Mouse (Mus musculus): ENCODE results near the gene Serpinh1. TPM values are rescaled to one million over a fixed set of nuclear protein-coding genes. Genes with fewer than 3 reads are reported as not detected.

Serpinh1 gene
- polyA plus RNA-seq (2015; fragmentation: Nextera tagmentation; extraction: Ambion mirVana) = 1,021 and 1,056 TPM in 2 replicates

DNA sequence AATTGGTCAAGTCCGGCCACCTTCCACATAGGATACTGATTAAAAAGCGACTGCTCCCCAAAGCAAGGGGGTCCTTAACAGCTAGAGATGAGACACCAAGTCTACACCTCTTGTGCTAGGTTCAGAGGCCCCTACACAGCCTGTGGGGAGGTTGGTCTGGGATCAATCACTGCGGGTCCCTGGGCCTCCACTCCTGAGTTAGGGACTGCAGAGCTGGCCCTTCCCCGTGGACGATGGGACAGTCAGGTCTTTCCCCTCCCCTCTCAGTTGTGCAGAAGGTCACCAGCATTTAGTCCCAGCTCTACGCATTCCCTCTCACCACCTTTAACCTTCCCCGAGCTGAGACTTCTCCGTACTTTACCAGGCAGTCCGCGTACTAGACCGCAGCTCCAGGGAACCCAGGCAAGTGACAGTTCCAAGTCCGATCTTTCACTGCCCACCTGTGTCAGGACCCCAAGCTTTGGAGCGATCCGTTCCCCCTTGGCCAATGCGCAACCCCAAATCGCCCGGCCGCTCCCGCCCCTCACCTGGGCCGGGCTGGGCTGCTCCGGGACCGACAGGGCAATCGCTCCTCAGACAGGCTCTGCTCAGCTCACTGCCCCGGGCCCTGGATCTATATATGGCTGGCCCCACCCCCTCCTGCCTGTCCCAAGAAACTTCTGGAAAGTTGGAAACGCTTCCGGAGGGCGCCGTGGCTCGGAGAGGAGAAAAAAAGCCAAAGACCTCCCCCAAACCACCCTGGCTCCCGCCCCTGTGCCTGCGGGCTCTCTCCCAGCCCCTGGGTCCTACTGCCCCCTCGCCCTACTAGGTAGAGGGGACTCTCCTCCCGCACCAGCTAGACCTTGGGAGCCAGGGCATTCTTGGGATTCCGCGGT, at the start of gene Serpinh1:
TSS of gene Serpinh1 (minus strand) at position 714 of the 875 bp plus-strand sequence.
- H3K4me1 ChIP-seq (replicated peaks) = peaks cover 61% of the 10 kb centered on the region
- H3K4me2 ChIP-seq (replicated peaks) = peak within 1 kb of the TSS; percentile 70
- H3K27me3 ChIP-seq (replicated peaks) = no peaks in the 10 kb centered on the region
- peaks cover 14% of the 10 kb centered on the region for H3K36me3 ChIP-seq
- ATAC-seq = peak; percentile 83
- H3K27ac ChIP-seq = peak within 1 kb of the TSS; percentile 88
- peak within 1 kb of the TSS; percentile 77 for H3K9ac ChIP-seq
- no peaks in the 10 kb centered on the region for H3K9me3 ChIP-seq
- H3K4me3 ChIP-seq (replicated peaks) = peak within 1 kb of the TSS; percentile 64
- WGBS = under 1% methylated on average over 35 of the region's 35 CpGs

DNA sequence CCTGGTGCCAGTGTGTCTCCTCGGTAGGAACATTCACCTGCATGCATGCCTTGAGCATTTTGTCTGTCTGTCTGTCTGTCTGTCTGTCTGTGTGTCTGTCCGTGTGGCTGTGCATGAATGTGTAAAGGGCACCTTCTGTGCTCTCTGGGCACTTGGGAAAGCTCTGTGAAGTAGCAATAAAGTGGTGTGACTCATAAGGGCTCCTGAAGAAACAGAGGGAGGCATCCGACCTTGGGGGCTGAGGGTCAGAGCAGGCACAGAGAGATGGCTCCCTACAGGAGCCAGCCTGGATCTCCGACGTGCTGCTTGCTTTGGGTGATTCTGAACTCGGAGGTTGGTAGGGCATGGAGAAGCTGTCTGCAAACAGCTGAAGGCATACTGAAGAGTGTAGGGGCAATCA, 49.4 kb upstream of the Serpinh1 start:
- no peaks in the 10 kb centered on the region for H3K27me3 ChIP-seq (replicated peaks)
- no peak overlapping the region for H3K4me2 ChIP-seq (replicated peaks)
- H3K9me3 ChIP-seq = no peaks in the 10 kb centered on the region
- WGBS = 66% methylated on average over 6 of the region's 6 CpGs
- no peak overlapping the region for H3K9ac ChIP-seq
- peaks cover 25% of the 10 kb centered on the region for H3K4me1 ChIP-seq (replicated peaks)
- no peak overlapping the region for H3K4me3 ChIP-seq (replicated peaks)
- peak; percentile 48; the same call in 1 of the 2 replicates for ATAC-seq
- no peak overlapping the region for H3K27ac ChIP-seq
- H3K36me3 ChIP-seq = no peaks in the 10 kb centered on the region

DNA sequence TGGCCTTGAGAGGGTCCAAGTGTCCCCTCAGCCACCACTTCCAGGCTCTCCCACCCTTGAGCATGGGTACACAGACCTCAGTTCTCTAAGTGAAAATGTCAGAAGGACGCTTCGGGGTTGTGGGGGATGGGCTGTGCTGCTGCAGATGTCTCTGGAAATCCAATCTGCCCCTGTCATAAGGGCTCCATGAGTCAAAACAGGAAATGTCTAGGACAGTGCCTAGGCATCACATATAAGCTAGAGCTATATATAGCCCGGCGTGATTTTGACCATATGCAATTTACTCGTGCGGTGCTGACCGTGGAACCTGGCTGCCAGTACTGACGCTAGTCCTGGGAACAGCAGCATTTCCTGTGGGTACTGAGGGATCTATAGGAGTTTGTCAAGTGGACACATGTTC, 48.3 kb upstream of the Serpinh1 start:
- H3K4me1 ChIP-seq (replicated peaks) = peaks cover 32% of the 10 kb centered on the region
- no peak for ATAC-seq
- no peaks in the 10 kb centered on the region for H3K9me3 ChIP-seq
- H3K9ac ChIP-seq = no peak overlapping the region
- no peak overlapping the region for H3K4me3 ChIP-seq (replicated peaks)
- 47% methylated on average over 8 of the region's 8 CpGs for WGBS
- no peaks in the 10 kb centered on the region for H3K27me3 ChIP-seq (replicated peaks)
- H3K27ac ChIP-seq = 0 out of 2 replicates have a peak overlapping the region, but pooled peaks have one; percentile 13
- no peaks in the 10 kb centered on the region for H3K36me3 ChIP-seq
- no peak overlapping the region for H3K4me2 ChIP-seq (replicated peaks)

DNA sequence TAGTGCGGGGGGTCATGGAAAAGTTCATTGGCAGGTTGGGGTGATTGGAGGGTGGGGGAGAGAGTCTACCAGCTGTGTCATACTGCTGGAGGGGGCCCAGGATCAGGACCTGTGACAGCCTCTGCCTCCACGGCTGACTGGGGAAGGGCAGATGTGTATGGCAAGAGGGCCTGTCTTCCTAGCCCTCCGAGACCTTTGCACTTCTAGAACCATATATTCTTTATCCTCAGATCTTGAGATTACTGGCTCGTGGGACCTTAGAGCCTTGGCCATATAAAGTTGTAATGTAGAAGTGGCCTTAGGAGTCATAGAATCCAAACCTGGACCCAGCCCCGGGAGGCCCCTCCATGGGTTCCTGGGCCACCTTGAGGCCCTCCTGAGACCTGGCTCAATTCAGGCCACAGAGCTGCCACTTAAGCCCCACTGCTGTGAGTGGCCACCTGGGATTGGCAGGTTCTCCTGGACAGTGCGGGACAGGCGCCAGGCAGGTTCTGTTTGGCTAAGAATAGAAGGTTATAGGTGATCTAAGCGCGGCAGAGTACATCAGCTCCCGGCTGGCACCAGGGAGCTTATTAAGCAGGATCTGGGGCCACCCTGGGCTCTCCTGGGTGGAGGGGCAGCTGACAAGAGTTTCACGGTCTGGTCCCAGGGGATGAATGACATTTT, 44.1 kb upstream of the Serpinh1 start:
- Histone ChIP-seq H3K36me3 (no peaks in the 10 kb centered on the region), H3K9ac (no peak overlapping the region), H3K9me3 (no peaks in the 10 kb centered on the region), H3K4me1 (replicated peaks) (peaks cover 27% of the 10 kb centered on the region), H3K27ac (peak overlapping the region; percentile 59; the same call in 1 of the 2 replicates), H3K4me2 (replicated peaks) (no peak overlapping the region), H3K4me3 (replicated peaks) (no peak overlapping the region), H3K27me3 (replicated peaks) (no peaks in the 10 kb centered on the region)
- peak; percentile 57 for ATAC-seq
- WGBS = 60% methylated on average over 11 of the region's 11 CpGs

DNA sequence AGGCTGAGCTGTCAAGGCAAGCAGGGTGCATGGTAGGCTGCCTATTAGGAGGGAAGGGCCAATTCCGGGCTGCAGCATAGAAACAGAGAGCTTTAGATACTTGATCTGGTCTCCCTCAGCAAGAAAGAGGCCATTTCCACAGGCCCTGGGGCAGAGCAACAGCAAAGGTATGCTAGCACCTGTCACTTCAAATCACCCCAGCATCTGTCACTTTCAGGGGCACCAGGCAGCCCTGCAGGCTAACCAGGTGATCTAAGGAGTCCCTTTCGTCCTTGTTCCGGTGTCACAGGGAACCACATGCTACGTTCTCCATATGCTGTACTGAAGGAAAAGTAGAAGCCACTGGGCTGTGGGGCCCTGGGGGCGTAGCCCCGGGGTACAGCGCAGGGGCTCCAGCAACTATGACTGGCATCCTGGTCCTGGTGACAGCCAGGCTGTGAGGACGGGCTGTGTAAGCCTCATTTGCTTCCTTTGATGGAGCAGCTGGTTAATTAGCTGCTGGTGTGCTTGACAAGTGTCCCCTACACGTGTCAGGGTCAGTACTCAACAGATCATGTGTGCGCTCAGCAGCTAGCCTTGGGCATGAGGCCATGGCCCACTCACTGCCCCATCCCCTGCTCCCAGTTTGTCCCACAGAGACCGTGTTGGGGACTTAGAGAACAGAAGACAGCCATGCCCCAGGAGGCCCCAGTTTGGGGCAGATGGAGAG, 43.0 kb upstream of the Serpinh1 start:
- no peak overlapping the region for H3K9ac ChIP-seq
- no peaks in the 10 kb centered on the region for H3K36me3 ChIP-seq
- no peak for ATAC-seq
- WGBS = 80% methylated on average over 11 of the region's 11 CpGs
- H3K9me3 ChIP-seq = no peaks in the 10 kb centered on the region
- no peak overlapping the region for H3K4me2 ChIP-seq (replicated peaks)
- H3K27me3 ChIP-seq (replicated peaks) = no peaks in the 10 kb centered on the region
- 0 out of 2 replicates have a peak overlapping the region, but pooled peaks have one; percentile 2 for H3K27ac ChIP-seq
- peaks cover 24% of the 10 kb centered on the region for H3K4me1 ChIP-seq (replicated peaks)
- no peak overlapping the region for H3K4me3 ChIP-seq (replicated peaks)

DNA sequence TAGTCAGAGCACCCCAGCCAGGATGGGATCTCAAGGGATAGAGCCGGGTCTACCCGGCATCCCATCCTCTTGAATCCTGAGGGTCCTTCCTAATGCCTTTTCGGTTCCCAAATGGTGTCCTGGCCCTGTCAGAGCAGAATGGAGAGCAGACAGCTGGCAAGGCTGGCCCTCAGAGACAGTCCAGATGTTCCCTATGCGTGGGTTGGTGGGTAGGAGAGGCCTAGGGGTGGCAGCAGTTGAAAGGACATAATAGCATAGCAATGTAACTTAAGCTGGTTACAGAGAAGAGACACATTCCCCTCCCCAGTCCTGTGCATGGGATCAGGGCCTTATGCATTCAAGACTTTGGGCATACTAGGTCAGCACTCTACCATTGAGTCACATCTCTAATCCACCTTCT, 42.3 kb upstream of the Serpinh1 start:
- Histone ChIP-seq H3K27ac (no peak overlapping the region), H3K4me2 (replicated peaks) (no peak overlapping the region), H3K36me3 (no peaks in the 10 kb centered on the region), H3K4me3 (replicated peaks) (no peak overlapping the region), H3K9me3 (no peaks in the 10 kb centered on the region), H3K4me1 (replicated peaks) (peaks cover 28% of the 10 kb centered on the region), H3K27me3 (replicated peaks) (no peaks in the 10 kb centered on the region), H3K9ac (no peak overlapping the region)
- ATAC-seq = no peak
- WGBS = 78% methylated on average over 4 of the region's 4 CpGs

DNA sequence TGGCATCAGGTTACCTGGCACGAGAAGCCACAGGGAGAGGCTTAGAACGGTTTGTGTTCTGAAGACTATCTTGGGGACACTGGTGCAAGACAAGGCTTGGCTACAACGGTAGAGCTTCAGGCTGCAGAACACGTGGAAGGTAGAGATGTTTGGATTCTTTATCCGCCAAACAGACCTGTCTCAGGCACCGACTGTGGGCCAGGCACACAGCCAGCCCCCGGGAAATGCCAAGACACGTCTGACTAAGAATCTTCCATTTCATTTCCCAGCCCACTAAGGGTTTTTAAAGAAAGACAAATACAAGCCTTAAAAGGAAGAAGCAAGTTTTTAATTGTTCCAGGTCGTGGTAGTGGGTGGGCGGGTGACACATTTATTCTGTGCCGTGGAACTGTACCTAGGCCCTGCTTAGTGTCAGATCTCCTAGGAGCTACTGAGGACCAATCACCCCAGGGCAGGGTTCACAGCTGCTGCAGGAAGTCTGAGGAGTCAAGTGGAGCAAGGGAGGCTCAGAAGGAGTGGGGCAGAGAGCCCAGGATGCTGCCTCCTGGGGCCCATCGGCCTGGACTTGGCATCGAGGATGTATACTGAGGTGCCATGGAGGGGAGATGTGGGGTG, 40.8 kb upstream of the Serpinh1 start:
- Histone ChIP-seq H3K9ac (no peak overlapping the region), H3K27ac (no peak overlapping the region), H3K27me3 (replicated peaks) (no peaks in the 10 kb centered on the region), H3K36me3 (0 out of 2 replicates have a peak, but pooled peaks cover 4% of the 10 kb centered on the region), H3K4me2 (replicated peaks) (no peak overlapping the region), H3K9me3 (no peaks in the 10 kb centered on the region), H3K4me1 (replicated peaks) (peaks cover 41% of the 10 kb centered on the region), H3K4me3 (replicated peaks) (no peak overlapping the region)
- WGBS = 72% methylated on average over 13 of the region's 13 CpGs
- ATAC-seq = no peak

DNA sequence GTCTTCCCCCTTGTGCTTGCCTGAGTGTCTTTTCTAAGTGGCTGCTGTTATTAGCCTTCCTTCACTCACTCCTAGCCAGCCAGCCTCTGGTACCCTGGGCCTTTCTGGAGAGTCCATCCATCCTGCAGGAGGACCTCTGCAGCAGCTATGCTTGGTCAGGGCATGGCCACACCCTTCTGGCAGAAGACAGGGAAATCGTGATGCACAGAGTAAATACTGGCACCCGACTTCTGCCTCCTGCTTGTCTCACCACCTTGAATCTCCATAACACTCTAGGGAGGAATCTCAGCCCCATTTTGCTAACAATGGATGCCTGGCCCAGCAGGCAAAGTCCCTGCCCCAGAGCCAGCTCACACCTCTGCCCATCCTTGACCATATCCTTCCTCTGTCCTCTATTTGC, 39.7 kb upstream of the Serpinh1 start:
- ATAC-seq = no peak
- 43% methylated on average over 2 of the region's 2 CpGs for WGBS

DNA sequence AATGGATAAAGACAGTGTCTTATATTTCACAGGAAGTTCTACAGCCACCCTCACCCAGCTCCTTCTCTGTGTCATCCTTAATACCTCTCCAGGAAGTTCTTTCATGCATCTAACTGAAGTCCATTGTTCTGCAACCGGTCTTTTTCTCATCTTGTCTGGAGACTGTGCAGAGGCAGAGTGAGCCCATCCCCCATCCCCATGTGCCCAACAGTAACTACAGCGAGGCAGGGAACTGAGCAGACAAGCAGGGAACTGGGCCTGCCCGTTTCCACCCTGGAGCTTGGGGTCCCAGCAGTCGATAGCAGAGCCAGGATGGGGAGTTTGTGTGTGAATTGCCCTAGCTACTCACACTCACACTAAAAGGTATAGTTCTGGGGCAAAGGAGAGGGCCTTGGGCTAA, 37.5 kb upstream of the Serpinh1 start:
- Histone ChIP-seq H3K4me1 (replicated peaks) (peaks cover 42% of the 10 kb centered on the region), H3K4me3 (replicated peaks) (no peak overlapping the region), H3K27ac (0 out of 2 replicates have a peak overlapping the region, but pooled peaks have one; percentile 3), H3K4me2 (replicated peaks) (no peak overlapping the region), H3K36me3 (0 out of 2 replicates have a peak, but pooled peaks cover 7% of the 10 kb centered on the region), H3K27me3 (replicated peaks) (no peaks in the 10 kb centered on the region), H3K9ac (no peak overlapping the region), H3K9me3 (no peaks in the 10 kb centered on the region)
- no peak for ATAC-seq
- WGBS = 46% methylated on average over 4 of the region's 4 CpGs

More for the DNA sequence above, 39.7 kb upstream of the Serpinh1 start:
- Histone ChIP-seq H3K9ac (no peak overlapping the region), H3K4me1 (replicated peaks) (peaks cover 52% of the 10 kb centered on the region), H3K36me3 (0 out of 2 replicates have a peak, but pooled peaks cover 7% of the 10 kb centered on the region), H3K27ac (no peak overlapping the region), H3K9me3 (no peaks in the 10 kb centered on the region), H3K27me3 (replicated peaks) (no peaks in the 10 kb centered on the region), H3K4me2 (replicated peaks) (no peak overlapping the region), H3K4me3 (replicated peaks) (no peak overlapping the region)

DNA sequence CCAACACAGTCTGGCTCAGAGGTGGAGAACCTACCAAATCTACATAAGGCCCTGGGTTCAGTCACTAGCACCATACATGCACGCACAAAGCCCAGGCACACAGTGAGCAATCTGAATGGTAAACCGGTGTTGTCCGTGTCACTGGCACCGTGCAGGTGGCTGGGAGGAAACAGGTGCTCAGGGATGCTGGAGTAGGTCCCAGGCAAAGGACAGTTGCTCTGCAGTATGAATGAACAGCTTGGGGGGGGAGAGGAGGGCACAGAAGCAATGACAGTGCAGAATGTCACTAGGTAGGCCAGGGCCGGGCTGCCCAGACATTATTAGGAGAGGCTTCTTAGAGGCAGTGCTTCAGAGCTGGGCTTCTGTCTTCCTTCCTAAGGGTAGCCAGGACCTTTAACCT, 34.3 kb upstream of the Serpinh1 start:
- peaks cover 62% of the 10 kb centered on the region for H3K4me1 ChIP-seq (replicated peaks)
- whole genome bisulfite sequencing = 90% methylated on average over 5 of the region's 5 CpGs
- no peak for ATAC-seq

DNA sequence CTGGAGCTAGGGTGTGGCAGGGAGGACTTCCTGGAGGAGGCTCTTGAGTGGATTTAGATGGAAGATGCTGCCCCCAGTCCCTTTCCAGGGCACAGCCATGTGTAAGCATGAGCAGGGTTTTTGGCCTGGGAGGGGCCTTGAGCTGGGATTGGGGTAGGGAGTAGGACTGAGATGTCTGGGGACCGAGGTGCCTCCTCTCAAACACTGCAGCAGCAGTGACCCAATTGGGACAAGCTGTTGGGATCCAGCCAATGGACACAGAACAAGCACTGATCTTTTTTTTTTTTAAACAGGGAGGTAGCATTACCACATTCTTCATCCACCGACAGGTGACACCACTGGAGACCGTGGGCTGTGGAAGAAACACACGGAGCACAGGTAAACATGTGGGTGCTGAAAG, 33.8 kb upstream of the Serpinh1 start:
- no peaks in the 10 kb centered on the region for H3K9me3 ChIP-seq
- WGBS = 84% methylated on average over 4 of the region's 4 CpGs
- ATAC-seq = no peak
- no peaks in the 10 kb centered on the region for H3K27me3 ChIP-seq (replicated peaks)
- H3K4me1 ChIP-seq (replicated peaks) = peaks cover 63% of the 10 kb centered on the region
- H3K4me2 ChIP-seq (replicated peaks) = no peak overlapping the region
- 0 out of 2 replicates have a peak, but pooled peaks cover 7% of the 10 kb centered on the region for H3K36me3 ChIP-seq
- H3K27ac ChIP-seq = no peak overlapping the region
- no peak overlapping the region for H3K4me3 ChIP-seq (replicated peaks)
- no peak overlapping the region for H3K9ac ChIP-seq

More for the DNA sequence above, 34.3 kb upstream of the Serpinh1 start:
- Histone ChIP-seq H3K27ac (no peak overlapping the region), H3K9ac (no peak overlapping the region), H3K4me2 (replicated peaks) (no peak overlapping the region), H3K36me3 (0 out of 2 replicates have a peak, but pooled peaks cover 7% of the 10 kb centered on the region), H3K9me3 (no peaks in the 10 kb centered on the region), H3K4me3 (replicated peaks) (no peak overlapping the region), H3K27me3 (replicated peaks) (no peaks in the 10 kb centered on the region)
